Mouse (Mus musculus) liver, embryonic 14.5 days (tissue): ENCODE data around the gene Pdlim4.

Source experiments
- CTCF ChIP-seq: IDR thresholded peaks from 2 replicates; pipeline ENCODE4 v1.5.1; 2016; ENCODE audit warnings: antibody characterized with exemption, low read depth, control low read depth
- EP300 ChIP-seq: IDR thresholded peaks from 2 replicates; pipeline ENCODE4 v1.6.1; 2016; ENCODE audit warnings: antibody characterized with exemption, low read depth

DNA sequence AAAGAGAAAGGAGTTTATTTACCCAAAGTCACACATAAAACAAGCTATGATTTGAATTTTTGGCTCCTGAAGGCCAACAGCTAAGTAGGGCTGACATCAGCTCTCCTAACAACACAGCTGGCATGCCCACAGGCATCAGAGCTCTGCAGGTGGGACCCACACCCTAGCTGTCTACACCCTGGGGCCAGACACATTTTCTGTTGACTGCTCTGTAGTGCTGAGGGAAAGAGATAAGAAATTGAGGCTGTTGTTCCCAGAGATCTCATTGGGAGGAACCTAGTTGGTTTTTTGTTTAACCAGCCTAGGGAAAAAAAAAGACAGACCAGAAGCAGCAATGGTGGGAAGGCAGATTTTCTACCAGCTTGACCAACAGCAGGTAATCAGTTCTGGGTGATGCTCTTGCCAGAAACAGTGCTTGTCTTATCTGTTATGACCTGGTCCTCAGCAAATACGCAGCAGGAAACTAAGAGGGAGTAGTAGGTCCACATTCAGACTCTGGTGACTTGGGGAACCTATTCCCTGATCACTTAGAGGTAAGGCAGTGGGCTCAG, 42.2 kb downstream of the Pdlim4 start:
- TF ChIP-seq EP300: peak; percentile 95
- TF ChIP-seq CTCF: no peak
